Mouse (Mus musculus) mesoderm, embryonic 11.5 days (tissue): ENCODE data around the gene Gm6812.
"Not testable (repeated sequence)": the region's sequence is repeated elsewhere in the genome, so short reads cannot be mapped to it uniquely, and the experiment has no call there.

ENCODE experiments used
- DNase-seq: peaks from one replicate; pipeline ENCODE4 v3.0.0-alpha.2; 2012; ENCODE audit warnings: low read depth, low spot score

Gm6812 gene

DNA sequence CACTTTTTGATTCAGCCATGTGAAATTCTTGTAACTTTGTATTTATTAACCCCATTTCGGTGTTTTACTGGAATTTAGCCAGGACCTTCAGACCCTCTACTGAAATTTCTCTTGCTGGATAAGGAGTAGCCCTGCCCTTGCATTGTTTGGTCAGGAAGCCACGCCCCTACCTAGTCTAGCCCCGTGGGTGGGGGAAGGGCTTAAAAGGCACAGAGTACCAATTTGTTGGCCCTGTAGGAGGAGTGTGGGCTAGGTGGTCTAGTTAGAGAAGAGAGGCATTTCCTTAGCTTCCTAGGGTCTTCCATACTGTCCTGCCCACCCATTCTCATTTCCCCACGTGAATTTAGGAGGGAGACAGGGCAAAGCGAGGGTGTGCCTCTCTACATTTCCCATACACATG is at the start of gene Gm6812:
Gene Gm6812, minus strand, starts transcription at position 101 of the 400 bp plus-strand sequence.
- DNase-seq = not testable (repeated sequence)

DNA sequence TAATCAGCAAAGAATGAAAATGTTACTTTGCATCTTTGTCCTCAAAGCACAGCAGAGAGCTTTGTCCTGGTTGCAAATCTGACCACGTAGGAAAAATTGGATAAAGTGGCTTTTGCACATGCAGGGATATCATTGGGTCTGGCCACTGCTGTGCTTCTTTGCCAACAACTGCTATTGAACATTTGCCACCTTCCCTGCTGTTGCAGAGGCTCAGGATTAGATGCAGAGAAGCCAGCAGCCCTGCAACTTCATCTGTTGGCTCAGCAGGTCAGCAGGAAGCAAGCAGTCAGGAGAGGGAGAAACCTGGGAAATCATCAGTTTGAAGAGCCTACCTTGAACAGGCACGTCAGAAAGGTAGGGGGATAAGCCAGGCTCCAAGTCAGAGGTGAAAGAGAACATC is 27.7 kb downstream of the Gm6812 start:
- DNase-seq = no peak
